Mouse (Mus musculus) thymus, postnatal 25 days (tissue): ENCODE measurements around the gene Ift122.

Source experiments
- DNase-seq: peaks from one replicate; pipeline ENCODE4 v3.0.0; 2022

Gene Ift122

GRCm38 (mm10) chr6:115853091-115853813 lies at the start of gene Ift122, which contains the start of gene Mbd4:
Gene Ift122 (plus strand): TSS chr6:115853470.
Gene Mbd4 (minus strand): TSS chr6:115853371.
- peak; percentile 98 for DNase-seq

GRCm38 (mm10) chr6:115803541-115804382 lies 49.5 kb upstream of the Ift122 start:
- DNase-seq: peak; percentile 54

- no peak for DNase-seq
Measured at GRCm38 (mm10) chr6:115804432-115805192, 48.7 kb upstream of the Ift122 start.

- no peak for DNase-seq
Measured at GRCm38 (mm10) chr6:115807464-115808195, 45.6 kb upstream of the Ift122 start.

GRCm38 (mm10) chr6:115808196-115808487 lies 45.1 kb upstream of the Ift122 start:
- DNase-seq: no peak

- DNase-seq: peak; percentile 86
Measured at GRCm38 (mm10) chr6:115808488-115809231, 44.6 kb upstream of the Ift122 start, which contains the start of gene Rpl32. Gene Rpl32 (minus strand): TSS chr6:115808747.

GRCm38 (mm10) chr6:115811606-115812005 lies 41.7 kb upstream of the Ift122 start:
- DNase-seq: no peak

GRCm38 (mm10) chr6:115814104-115814503 lies 39.2 kb upstream of the Ift122 start:
- DNase-seq: peak; percentile 56

- DNase-seq: no peak
Measured at GRCm38 (mm10) chr6:115815041-115815440, 38.2 kb upstream of the Ift122 start.

- DNase-seq: no peak
Measured at GRCm38 (mm10) chr6:115818129-115818528, 35.1 kb upstream of the Ift122 start.

- DNase-seq: no peak
Measured at GRCm38 (mm10) chr6:115821216-115821993, 31.9 kb upstream of the Ift122 start.

GRCm38 (mm10) chr6:115823850-115824464 lies 29.3 kb upstream of the Ift122 start:
- peak; percentile 84 for DNase-seq

GRCm38 (mm10) chr6:115830779-115831601 lies 22.3 kb upstream of the Ift122 start:
- DNase-seq: no peak

GRCm38 (mm10) chr6:115832152-115832850 lies 21.0 kb upstream of the Ift122 start:
- DNase-seq: no peak

GRCm38 (mm10) chr6:115833861-115834260 lies 19.4 kb upstream of the Ift122 start:
- DNase-seq: no peak

- peak; percentile 72 for DNase-seq
Measured at GRCm38 (mm10) chr6:115838161-115838597, 15.1 kb upstream of the Ift122 start, which contains the start of gene Efcab12. Gene Efcab12 (minus strand): TSS chr6:115838412.

GRCm38 (mm10) chr6:115838745-115839144 lies 14.5 kb upstream of the Ift122 start:
- DNase-seq: no peak

GRCm38 (mm10) chr6:115845006-115845405 lies 8.3 kb upstream of the Ift122 start:
- no peak for DNase-seq
